Mouse (Mus musculus) left cerebral cortex, adult 11 months (tissue): ENCODE measurements around the gene Gm20388.

Experiments used
- DNase-seq: peaks from one replicate; pipeline ENCODE4 v3.0.0; 2022; ENCODE audit warnings: low spot score

The Gm20388 gene

GRCm38 (mm10) chr8:120399212-120399934, 488.7 kb downstream of the Gm20388 start:
- DNase-seq, result no peak

GRCm38 (mm10) chr8:120401216-120401615, 490.6 kb downstream of the Gm20388 start:
- DNase-seq, result no peak

DNA sequence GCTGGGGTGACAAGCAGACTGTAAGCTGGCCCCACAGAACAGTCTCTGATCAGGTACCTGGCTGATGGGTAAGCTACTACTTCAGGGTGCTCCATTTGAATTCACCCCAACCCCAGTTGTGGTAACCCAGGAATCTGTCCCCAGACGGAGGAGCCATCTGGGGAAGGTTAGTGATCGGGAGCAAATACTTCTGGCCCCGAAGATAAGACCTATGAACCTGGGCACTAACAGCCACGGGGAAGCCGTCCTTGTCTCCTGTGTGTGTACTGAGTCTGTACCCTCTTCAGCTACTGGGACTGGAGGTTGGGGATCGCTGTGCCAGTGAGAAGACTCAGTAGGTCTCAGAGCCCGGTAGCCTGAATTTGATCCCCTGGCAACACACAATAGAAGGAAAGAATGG, 491.1 kb downstream of the Gm20388 start:
- no peak for DNase-seq

DNA sequence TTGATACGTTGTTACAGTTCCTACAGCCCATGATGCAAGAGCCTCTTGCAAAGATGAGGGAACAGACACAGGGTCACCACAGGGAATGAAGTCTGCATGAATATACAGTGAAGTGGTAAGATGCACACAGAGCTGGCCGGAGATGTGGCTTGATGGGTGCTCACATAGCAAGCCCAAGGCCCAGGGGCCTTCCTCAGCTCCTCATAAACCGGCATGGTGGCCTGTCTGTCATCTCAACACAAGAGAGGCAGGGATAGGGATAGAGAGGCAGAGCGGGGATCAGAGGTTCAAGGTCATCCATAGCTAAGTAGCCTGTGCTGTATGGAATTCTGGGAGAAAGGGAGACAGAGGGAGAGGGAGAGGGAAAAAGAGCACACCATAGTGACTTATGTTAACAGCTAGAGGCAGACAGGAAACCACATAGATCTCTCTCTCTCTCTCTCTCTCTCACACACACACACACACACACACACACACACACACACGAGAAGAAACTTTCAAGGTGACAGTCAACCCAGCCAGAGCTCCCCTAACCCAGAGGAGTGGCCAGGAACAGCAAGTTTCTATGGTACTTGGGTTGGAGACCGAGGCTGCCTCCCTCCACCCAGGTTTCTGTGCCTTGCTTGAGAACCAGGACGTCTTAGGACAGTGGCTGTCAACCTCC, 493.1 kb downstream of the Gm20388 start:
- DNase-seq, result no peak

- no peak for DNase-seq
Observed at GRCm38 (mm10) chr8:120404609-120405036, 494.0 kb downstream of the Gm20388 start.

DNA sequence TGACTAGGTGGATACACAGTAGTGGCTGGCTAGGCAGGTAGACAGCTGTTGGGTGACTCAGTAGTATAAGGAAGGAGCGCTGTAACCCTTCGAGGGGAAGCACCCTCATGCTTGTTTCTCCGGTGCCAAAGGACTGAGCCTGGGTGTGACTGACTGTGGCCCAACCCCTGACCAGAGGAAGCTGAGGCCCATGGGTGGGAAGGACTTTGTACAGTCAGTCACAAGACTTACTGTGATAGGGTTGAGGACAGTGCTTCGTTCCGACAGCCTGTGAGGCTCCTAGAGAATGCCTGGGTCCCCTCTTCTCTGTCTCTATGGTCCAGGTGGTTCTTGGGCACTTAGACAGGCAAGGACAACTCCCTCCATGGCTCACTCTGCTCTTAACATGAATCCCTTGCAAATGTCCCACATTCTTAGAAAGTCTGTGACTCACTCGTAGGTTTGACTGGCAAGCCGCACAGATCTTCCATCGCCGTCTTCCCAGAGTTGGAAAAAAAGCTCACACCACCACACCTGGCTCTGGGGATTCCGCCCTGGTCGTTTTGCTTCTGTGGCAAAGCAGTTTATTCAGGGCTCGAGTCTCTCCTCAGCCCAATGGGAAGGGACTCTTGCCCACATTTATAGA, 495.5 kb downstream of the Gm20388 start:
- DNase-seq, result no peak

GRCm38 (mm10) chr8:120407701-120408240, 497.1 kb downstream of the Gm20388 start:
- DNase-seq, result no peak

GRCm38 (mm10) chr8:120408241-120409215, 497.9 kb downstream of the Gm20388 start:
- DNase-seq, result no peak

DNA sequence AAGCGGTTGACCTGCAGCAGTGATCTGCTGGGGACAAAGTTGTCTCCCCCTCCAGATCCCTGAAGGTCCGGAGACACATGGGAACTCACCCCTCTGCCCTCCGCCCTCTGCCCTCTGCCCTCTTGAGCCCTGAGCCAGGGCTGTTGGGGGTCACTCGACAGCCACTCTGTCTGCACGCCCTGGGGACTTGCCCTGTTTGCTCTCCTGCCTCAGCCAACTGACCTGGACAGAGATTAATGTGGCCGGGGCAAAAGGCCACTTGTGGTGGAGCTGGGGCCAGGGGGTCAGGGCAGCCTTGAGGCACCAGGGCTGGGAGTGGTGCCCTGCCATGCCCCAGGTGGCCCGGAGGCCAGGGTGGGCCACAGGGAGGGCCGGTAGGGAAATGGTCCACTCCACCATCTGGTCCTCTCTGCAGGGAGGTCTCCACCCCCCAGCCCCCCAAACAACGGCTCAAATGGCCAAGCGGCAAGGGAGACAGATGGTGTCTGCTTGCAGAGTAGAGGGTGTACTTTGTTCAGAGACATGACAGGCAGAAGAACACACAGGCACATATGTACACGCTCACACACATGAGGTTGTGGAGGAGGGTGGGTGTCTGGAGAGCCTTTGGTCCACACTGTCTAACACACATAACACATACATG, 498.9 kb downstream of the Gm20388 start:
- DNase-seq, result no peak

DNA sequence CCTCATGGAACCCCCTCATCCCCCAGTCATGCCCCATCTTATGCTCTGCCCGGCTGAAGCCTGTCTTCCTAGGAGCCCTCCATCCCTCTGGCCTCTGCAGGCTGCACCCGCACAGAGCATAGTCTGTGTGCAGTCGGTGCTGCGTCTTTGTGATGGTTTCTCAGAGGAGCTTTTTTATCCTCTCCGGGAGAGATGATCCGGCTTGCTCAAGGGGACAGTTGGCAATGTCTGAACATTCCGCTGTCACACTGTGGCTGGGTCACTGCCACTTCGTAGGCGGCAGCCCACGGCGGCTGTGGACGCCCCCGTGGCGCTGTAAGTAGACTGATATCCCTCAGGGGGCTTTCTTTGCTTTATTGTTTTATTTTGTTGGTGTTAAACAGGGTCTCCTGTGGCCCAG, 500.4 kb downstream of the Gm20388 start:
- DNase-seq, result no peak

DNA sequence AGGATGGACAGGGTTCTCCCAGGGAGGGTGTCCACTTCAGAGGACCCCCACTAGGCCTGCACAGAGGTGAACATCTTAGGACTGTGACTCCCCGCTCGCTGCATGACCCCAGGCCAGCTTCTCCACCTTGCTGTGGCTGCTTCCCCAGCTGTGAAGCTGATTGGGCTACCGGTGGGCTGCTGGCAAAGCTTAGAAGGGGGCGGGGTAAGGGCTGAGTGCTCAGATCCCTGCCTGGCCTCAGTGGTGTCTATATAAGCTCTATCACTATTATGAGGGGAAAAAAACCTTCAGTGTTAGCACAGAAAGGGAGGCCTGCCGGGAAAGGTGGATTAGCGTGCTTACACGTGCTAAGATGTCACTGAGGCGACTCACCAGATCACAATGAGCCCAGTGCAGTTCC, 501.2 kb downstream of the Gm20388 start:
- DNase-seq, result no peak

- DNase-seq, result no peak
Observed at GRCm38 (mm10) chr8:120412357-120412756, 501.7 kb downstream of the Gm20388 start.

- DNase-seq, result no peak
Observed at GRCm38 (mm10) chr8:120412911-120413625, 502.4 kb downstream of the Gm20388 start.

- no peak for DNase-seq
Observed at GRCm38 (mm10) chr8:120413626-120413988, 503.0 kb downstream of the Gm20388 start.

DNA sequence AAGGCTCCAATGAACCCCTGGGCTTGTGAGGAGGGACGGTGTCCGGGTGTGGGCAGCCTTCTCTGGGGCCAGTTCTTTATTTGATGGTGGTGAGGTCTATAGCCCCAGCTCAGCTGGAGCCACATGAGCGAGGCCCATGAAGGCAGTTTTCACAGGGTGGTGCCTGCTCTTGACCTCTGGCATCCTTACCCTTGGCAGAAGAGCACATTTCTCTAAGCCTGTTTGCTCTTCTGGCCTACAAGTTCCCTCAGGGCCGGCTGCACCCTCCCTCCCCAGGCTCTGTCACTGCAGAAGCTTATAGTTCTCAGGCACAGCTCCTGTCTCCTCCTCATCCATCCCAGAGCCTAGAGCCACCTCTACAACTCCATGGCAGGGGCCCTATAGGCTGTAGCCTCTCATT, 503.6 kb downstream of the Gm20388 start:
- no peak for DNase-seq

DNA sequence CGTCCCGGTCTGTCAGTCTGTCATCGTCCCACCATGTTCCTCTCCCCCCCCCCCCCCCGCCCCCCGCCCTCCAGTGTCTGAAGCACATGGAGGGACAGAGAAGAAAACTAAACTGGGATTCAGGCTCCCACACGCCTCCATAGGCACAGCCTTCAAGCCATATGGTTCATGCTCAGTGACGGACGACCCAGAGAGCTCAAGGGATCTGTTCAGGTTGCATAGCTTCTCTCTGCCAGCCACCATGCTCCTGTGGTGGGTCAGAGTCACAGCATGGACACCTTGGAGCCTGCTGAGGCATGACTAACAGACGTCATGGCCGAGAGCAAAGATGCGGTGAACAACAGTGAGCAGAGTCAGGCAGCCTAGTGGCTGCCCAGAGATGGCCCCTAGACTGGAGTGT, 504.8 kb downstream of the Gm20388 start:
- DNase-seq, result no peak

- DNase-seq, result no peak
Observed at GRCm38 (mm10) chr8:120416173-120416521, 505.5 kb downstream of the Gm20388 start.

GRCm38 (mm10) chr8:120416522-120417394, 506.1 kb downstream of the Gm20388 start:
- no peak for DNase-seq

GRCm38 (mm10) chr8:120418188-120418587, 507.5 kb downstream of the Gm20388 start:
- no peak for DNase-seq

GRCm38 (mm10) chr8:120419675-120420074, 509.0 kb downstream of the Gm20388 start:
- no peak for DNase-seq
